Mouse (Mus musculus) cerebellum, adult 2 months (tissue): Measurements from ENCODE around the gene Arpp21. TPM values are rescaled to one million over a fixed set of nuclear protein-coding genes. Genes with fewer than 3 reads are reported as not detected.

Experiments
- DNase-seq, 2 experiments: peaks; one replicate each; pipeline ENCODE4 v3.0.0; 2021
- H3K27ac ChIP-seq: fragments of 200-500 bp; 2 replicates; pipeline ENCODE4 v1.5.1; 2012; ENCODE audit warnings: low read length, control low read depth, inconsistent platforms; ENCODE audit not compliant: insufficient read depth
- H3K27me3 ChIP-seq: fragments of 200-500 bp; 2 replicates; pipeline ENCODE4 v1.6.1; 2012; ENCODE audit warnings: inconsistent platforms, mild to moderate bottlenecking, low read length, moderate library complexity; ENCODE audit not compliant: control insufficient read depth, insufficient read depth
- H3K4me1 ChIP-seq: fragments of 200-500 bp; 2 replicates; pipeline ENCODE4 v1.6.1; 2011; ENCODE audit warnings: low read length; ENCODE audit not compliant: control insufficient read depth, insufficient read depth
- H3K4me3 ChIP-seq: fragments of 200-500 bp; replicated peaks from 2 replicates; pipeline ENCODE3; 2011; ENCODE audit warnings: mild to moderate bottlenecking, low read depth, low read length, control low read depth; ENCODE audit not compliant: insufficient read depth
- CTCF ChIP-seq: fragments of 200-500 bp; IDR thresholded peaks from 2 replicates; pipeline ENCODE4 v1.5.1; 2011; ENCODE audit warnings: low read depth, mild to moderate bottlenecking, control low read depth, low read length, moderate library complexity, borderline replicate concordance; ENCODE audit not compliant: insufficient read depth
- POLR2A ChIP-seq: fragments of 200-500 bp; IDR thresholded peaks from 2 replicates; pipeline ENCODE4 v1.6.1; 2011; ENCODE audit warnings: low read length, control low read depth, borderline replicate concordance; ENCODE audit not compliant: insufficient read depth
- WGBS: fragments of 180-500 bp; shearing (Covaris S2); methylation state at CpG from one replicate; pipeline ENCODE4 v1.1.7; 2018; 5-methylcytosine and 5-hydroxymethylcytosine counted together
- polyA plus RNA-seq: library from polyadenylated mRNA; depleted of rRNA; stranded (reverse); fragments of >200 nt; gene quantifications from 2 replicates; pipeline ENCODE4 v1.2.3, GENCODE M21; 2012; rRNA removed

Arpp21 gene
- 116 and 124 TPM in 2 replicates for polyA plus RNA-seq

DNA sequence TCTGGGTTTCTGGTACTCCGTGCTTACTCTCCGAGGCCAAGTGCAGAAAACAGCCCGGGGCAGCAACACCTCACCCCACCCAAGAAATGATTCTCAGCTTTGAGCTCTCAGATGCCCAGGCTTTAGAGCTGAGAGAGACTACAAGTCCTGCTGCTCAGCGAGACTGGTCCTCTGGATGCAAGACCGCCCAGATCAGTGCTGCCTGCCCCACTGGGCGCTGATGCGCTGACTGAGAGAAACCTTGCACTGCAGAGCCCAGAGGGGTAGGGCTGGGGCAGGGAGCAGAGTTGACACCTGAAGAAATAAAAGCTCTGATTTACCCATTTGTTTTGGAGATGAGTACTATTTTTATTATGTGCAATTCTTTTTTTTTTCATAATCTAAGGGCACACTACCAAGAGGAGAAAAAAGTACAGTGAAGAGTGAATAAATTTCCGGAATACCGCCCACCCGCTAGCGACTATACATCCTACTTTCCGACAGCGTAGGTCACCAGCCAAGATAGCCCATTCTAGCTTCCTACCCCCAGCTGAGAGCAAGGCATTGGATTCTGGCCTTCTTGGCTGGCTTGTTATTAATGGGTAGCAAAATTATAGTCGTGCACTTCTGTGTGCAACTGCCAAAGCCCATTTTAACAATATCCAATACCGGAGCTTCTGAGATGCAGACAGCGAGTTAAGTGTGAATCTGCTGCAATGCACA is at the start of gene Arpp21:
Arpp21 (minus strand) TSS at position 243 of the 702 bp plus-strand sequence.
- TF ChIP-seq POLR2A = peak; percentile 28; the same call in 1 of the 2 replicates
- TF ChIP-seq CTCF = no peak
- Histone ChIP-seq H3K27me3 (no peaks in the 10 kb centered on the region), H3K4me1 (peaks cover 9% of the 10 kb centered on the region; the same call in 1 of the 2 replicates), H3K4me3 (peak within 1 kb of the TSS; percentile 91), H3K27ac (peak within 1 kb of the TSS; percentile 99)
- peak; percentile 66 to 80 for DNase-seq
- WGBS = 3% methylated on average over 16 of the region's 16 CpGs

DNA sequence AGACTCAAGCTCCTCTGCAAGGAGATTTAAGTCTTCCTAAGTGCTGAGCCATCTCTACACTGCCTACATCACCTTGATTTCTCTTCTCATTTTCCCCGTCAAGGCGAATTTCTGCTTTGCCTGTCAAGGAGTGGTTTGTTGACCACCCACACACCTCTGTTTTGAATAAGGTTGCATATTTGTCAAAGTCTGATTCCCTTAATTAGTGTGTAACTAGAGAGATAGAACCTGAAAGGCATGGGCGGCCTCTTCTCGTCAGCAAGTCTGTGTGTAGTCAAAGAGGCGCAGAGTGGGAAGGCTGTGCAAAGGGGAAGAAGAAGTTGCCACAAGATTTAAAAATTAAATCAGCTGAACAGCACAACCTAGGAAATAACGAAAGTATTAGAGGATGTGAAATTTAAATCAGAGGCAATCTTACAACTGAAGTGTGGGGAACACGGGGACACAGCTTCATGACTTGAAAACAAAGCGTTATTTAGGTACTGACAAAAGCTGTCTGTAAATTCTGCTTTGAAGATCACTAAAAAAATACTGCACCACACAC is 36.8 kb upstream of the Arpp21 start:
- WGBS = 94% methylated on average over 8 of the region's 8 CpGs
- Histone ChIP-seq H3K27ac (no peak overlapping the region), H3K4me3 (no peak overlapping the region), H3K4me1 (no peaks in the 10 kb centered on the region), H3K27me3 (no peaks in the 10 kb centered on the region)
- no peak for TF ChIP-seq POLR2A
- TF ChIP-seq CTCF = no peak
- no peak for DNase-seq

DNA sequence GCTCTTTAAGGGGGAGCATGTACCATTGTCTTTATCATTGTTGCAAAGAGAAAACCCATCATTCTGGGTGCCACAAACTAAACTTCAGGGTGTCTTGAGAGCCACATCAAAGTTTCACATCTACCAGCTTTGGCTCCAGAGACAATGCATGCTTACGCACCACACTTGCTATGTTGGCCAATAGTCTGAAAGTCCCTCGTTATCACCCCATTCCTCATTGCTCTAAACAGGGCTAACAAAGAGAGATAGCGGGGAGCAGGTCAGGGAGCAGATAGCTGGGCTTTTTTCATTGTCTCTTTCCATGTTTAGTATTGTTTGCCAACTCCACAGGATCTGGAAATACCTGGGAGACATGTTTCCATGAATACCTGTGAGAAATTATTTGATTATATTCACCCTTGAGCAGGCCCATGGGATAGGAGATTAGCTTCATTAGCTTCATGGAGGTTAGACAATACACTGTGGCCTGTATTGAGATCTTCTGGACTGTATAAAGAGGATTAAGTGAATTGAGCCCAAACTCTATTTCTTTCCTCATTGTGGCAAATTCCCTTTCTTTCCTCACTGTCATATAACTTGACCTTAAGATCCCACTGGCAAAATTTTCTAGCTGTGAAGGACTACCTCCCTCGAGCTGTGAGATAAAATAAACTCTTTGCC is 29.4 kb upstream of the Arpp21 start:
- peaks cover 22% of the 10 kb centered on the region for H3K4me1 ChIP-seq
- H3K4me3 ChIP-seq = no peak overlapping the region
- 94% methylated on average over 4 of the region's 4 CpGs for WGBS
- TF ChIP-seq CTCF = no peak
- TF ChIP-seq POLR2A = no peak
- no peak for DNase-seq
- no peaks in the 10 kb centered on the region for H3K27me3 ChIP-seq
- no peak overlapping the region for H3K27ac ChIP-seq

DNA sequence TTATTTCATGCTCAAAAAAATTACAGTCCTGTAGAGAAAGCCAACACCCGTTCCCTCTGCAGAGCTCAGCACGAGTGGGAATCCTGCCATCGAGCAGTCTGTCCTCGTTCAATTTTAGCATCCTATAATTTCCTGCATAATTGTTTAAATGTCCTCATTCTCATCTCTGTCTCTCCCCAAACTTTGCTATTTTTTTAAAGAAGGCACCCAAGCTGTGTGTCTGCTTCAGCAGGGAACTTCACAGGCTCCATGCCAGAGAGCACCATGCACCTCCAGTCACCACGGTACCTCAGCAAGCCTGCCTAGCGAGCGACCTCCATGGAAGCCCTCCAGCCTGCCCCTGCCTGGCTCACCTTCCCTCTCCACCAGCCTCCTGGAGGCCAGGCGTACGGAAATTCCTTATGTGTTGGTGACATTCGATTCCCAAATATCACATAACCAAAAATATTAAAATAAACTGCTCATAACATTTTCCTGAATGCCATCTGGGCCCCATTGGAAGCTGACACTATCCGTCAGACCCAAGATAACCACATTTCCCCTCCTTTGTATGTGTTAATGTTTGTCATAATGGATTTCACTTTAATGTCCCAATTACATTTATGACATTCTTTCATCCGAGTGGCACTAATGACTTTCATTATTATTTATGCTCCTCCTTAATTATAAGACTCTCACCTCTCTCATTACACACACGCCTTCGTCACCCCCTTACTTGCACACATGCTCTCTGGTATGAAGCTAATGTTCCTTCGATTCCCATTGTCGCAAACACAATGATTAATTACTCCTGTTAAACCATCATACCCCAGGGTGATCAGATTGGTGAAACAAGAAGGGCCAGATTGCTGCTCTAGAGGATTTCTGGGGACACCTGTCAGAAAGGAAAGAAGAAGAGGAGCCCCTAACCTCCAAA is 26.5 kb upstream of the Arpp21 start:
- 22% methylated on average over 16 of the region's 16 CpGs for WGBS
- H3K27me3 ChIP-seq = no peaks in the 10 kb centered on the region

GRCm38 (mm10) chr9:112261556-112261955 is 25.8 kb upstream of the Arpp21 start:
- TF ChIP-seq CTCF (no peak), POLR2A (no peak)
- Histone ChIP-seq H3K27ac (peak overlapping the region; percentile 5; the same call in 1 of the 2 replicates), H3K4me1 (peaks cover 23% of the 10 kb centered on the region), H3K27me3 (no peaks in the 10 kb centered on the region), H3K4me3 (no peak overlapping the region)
- DNase-seq = no peak
- WGBS = 57% methylated on average over 2 of the region's 2 CpGs

More for the DNA sequence above, 26.5 kb upstream of the Arpp21 start:
- TF ChIP-seq CTCF (no peak), POLR2A (no peak)
- H3K4me1 ChIP-seq = peaks cover 23% of the 10 kb centered on the region
- DNase-seq = peak; percentile 86 to 89
- H3K4me3 ChIP-seq = no peak overlapping the region
- H3K27ac ChIP-seq = peak overlapping the region; percentile 5; the same call in 1 of the 2 replicates

DNA sequence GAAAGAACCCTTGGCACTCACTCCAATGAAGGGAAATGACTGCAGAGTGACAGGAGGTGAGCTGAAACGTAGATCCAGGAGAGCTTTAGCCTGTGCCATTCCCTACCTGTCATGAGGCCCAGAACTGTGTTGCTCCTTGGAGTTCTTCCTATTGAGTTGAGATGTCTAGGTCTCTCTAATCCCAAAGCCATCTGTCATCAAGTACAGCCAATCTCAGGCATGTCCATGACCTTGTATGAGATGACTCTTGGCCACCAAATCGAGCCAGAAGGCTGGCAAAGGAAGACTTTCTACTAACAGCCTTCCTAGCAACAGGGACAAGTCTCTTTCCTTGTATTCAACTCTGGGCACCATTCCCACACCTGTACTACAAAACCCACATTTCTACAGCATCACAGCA is 25.0 kb upstream of the Arpp21 start:
- H3K27me3 ChIP-seq = no peaks in the 10 kb centered on the region
- H3K27ac ChIP-seq = peak overlapping the region; percentile 91
- DNase-seq = peak; percentile 80 to 96
- TF ChIP-seq POLR2A (no peak), CTCF (no peak)
- no peak overlapping the region for H3K4me3 ChIP-seq
- H3K4me1 ChIP-seq = peaks cover 23% of the 10 kb centered on the region
- 8% methylated on average over 2 of the region's 2 CpGs for WGBS

- peaks cover 23% of the 10 kb centered on the region for H3K4me1 ChIP-seq
- DNase-seq = peak in 1 of 2 experiments; percentile 70
- no peaks in the 10 kb centered on the region for H3K27me3 ChIP-seq
- no peak overlapping the region for H3K27ac ChIP-seq
- H3K4me3 ChIP-seq = no peak overlapping the region
- 14% methylated on average over 1 of the region's 1 CpGs for WGBS
- TF ChIP-seq CTCF (no peak), POLR2A (no peak)
These were observed 22.8 kb upstream of the Arpp21 start for GRCm38 (mm10) chr9:112258560-112258959.
